8 mouse cellular contexts compared by ENCODE assay signal in the genomic region with DNA sequence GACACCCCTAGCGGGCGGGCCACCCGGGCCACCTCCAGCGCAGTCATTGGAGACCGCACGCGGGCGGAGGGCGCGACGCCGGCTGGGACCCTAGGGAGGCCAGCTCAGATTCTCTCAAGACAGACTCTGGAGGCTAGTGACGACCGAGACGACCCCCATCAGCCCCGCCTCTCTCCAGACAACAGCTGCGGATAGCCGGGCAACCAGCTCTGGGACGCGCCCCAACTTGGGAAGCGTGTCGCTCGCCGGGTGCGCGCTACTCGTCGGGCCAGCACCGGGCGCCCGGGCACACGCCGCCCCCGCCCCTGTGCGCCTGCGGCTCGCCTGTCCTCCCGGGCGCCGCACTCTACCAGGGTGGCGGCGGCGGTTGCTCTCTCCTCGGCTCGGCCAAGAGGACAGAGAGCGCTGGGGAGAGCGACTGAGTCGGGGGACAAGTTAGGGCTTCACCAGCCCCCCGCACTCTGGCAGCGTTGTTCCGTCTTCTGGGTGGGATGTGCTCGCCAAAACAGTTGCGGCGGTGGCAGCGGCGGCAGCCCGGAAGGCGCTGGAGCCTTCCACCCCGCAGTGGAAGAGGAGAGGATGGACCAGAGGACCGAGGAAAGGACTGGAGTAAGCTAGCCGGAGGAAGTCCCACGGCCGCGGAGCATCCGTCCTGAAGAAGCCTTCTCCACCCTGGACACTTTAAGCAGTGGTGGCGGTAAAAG. TPM values are rescaled to one million over a fixed set of nuclear protein-coding genes. Genes with fewer than 3 reads are reported as not detected.
DNase-seq lines count a peak whose midpoint lies in the region; ATAC-seq and TF ChIP-seq lines count a peak whose summit lies in the region.

No protein-coding gene starts in this region.

- ATAC-seq in embryonic facial prominence, embryonic 15.5 days (ENCODE audit: insufficient number of reproducible peaks, low FRiP score, low TSS enrichment, low read depth), result peak; percentile 87
- ATAC-seq in heart, embryonic 13.5 days (ENCODE audit: extremely low read depth, insufficient number of reproducible peaks, low FRiP score, low TSS enrichment), result no peak
- ATAC-seq in midbrain, postnatal 0 days (ENCODE audit: low FRiP score), result peak; percentile 83

- TF ChIP-seq CTCF in midbrain, postnatal 0 days (IDR thresholded peaks at IDR 0.05), result no peak

- H3K9ac ChIP-seq in embryonic facial prominence, embryonic 15.5 days, result peak overlapping the region; percentile 22; the same call in 1 of the 2 replicates
- peak overlapping the region; percentile 12 for H3K9ac ChIP-seq in heart, embryonic 13.5 days
- peak overlapping the region; percentile 61 for H3K9ac ChIP-seq in midbrain, postnatal 0 days (replicated peaks; ENCODE audit: low read length, poor library complexity, severe bottlenecking)

- DNase-seq in adrenal gland, postnatal 14 days, result peak; percentile 6
- no peak for DNase-seq in adrenal gland, adult 8-10 months
- peak; percentile 36 for DNase-seq in R1 (ENCODE audit: low read depth, low spot score)
- DNase-seq in left cerebral cortex, adult 8-10 months (ENCODE audit: low spot score in 2 of 2), result peak; percentile 18 to 32
- peak; percentile 70 for DNase-seq in midbrain, postnatal 0 days (ENCODE audit: low spot score)
- DNase-seq in c-Kit-positive CD71-positive TER-119-positive erythroid progenitor cells, embryonic 14.5 days (ENCODE audit: low spot score), result no peak

- H3K4me1 ChIP-seq in embryonic facial prominence, embryonic 15.5 days, result peaks cover 25% of the 10 kb centered on the region
- peaks cover 21% of the 10 kb centered on the region for H3K4me1 ChIP-seq in heart, embryonic 13.5 days
- no peaks in the 10 kb centered on the region for H3K4me1 ChIP-seq in midbrain, postnatal 0 days (ENCODE audit: insufficient read depth, low read length)

- no peak overlapping the region for H3K27ac ChIP-seq in embryonic facial prominence, embryonic 15.5 days (replicated peaks)
- no peak overlapping the region for H3K27ac ChIP-seq in heart, embryonic 13.5 days (replicated peaks)
- peak overlapping the region; percentile 47; the same call in 1 of the 2 replicates for H3K27ac ChIP-seq in midbrain, postnatal 0 days (ENCODE audit: low read depth, low read length)

- peak overlapping the region; percentile 58 for H3K4me3 ChIP-seq in embryonic facial prominence, embryonic 15.5 days (replicated peaks)
- peak overlapping the region; percentile 64 for H3K4me3 ChIP-seq in heart, embryonic 13.5 days
- peak overlapping the region; percentile 77 for H3K4me3 ChIP-seq in midbrain, postnatal 0 days (ENCODE audit: low read depth, low read length)

- peak overlapping the region; percentile 95 for H3K4me2 ChIP-seq in embryonic facial prominence, embryonic 15.5 days (replicated peaks)
- peak overlapping the region; percentile 95 for H3K4me2 ChIP-seq in heart, embryonic 13.5 days
- H3K4me2 ChIP-seq in midbrain, postnatal 0 days (ENCODE audit: low read depth, low read length, poor library complexity, severe bottlenecking), result peak overlapping the region; percentile 71

- H3K9me3 ChIP-seq in embryonic facial prominence, embryonic 15.5 days (replicated peaks), result no peaks in the 10 kb centered on the region
- H3K9me3 ChIP-seq in heart, embryonic 13.5 days, result no peaks in the 10 kb centered on the region
- H3K9me3 ChIP-seq in midbrain, postnatal 0 days (ENCODE audit: low read length), result no peaks in the 10 kb centered on the region

- WGBS in embryonic facial prominence, embryonic 15.5 days, result under 1% methylated on average over 65 of the region's 66 CpGs
- WGBS in heart, embryonic 13.5 days, result under 1% methylated on average over 63 of the region's 66 CpGs
- 0% methylated on average over 65 of the region's 66 CpGs for WGBS in midbrain, postnatal 0 days

- peaks cover 49% of the 10 kb centered on the region for H3K27me3 ChIP-seq in embryonic facial prominence, embryonic 15.5 days
- peaks cover 78% of the 10 kb centered on the region for H3K27me3 ChIP-seq in heart, embryonic 13.5 days (replicated peaks)
- H3K27me3 ChIP-seq in midbrain, postnatal 0 days (ENCODE audit: insufficient read depth, low read length), result 0 out of 2 replicates have a peak, but pooled peaks cover 4% of the 10 kb centered on the region

- no peaks in the 10 kb centered on the region for H3K36me3 ChIP-seq in embryonic facial prominence, embryonic 15.5 days
- H3K36me3 ChIP-seq in heart, embryonic 13.5 days, result no peaks in the 10 kb centered on the region
- no peaks in the 10 kb centered on the region for H3K36me3 ChIP-seq in midbrain, postnatal 0 days (ENCODE audit: insufficient read depth, low read length)

RNA-seq across cellular contexts. Expression of gene Trhde, which starts 0.5 kb away (rescaled TPM):
- 0.19 and 0.37 TPM in 2 replicates for total RNA-seq in adrenal gland, postnatal 14 days (2021)
- total RNA-seq in adrenal gland, adult 8-10 months (2022), result under 1 TPM; 0.17 to 0.62 (median 0.31) TPM
- 0.89 and 1.0 TPM in 2 replicates for polyA plus RNA-seq in embryonic facial prominence, embryonic 15.5 days (2015; fragmentation: Nextera tagmentation; extraction: Ambion mirVana)
- polyA plus RNA-seq in heart, embryonic 13.5 days (2015; fragmentation: Nextera tagmentation; extraction: Ambion mirVana), result not detected in 2 replicates
- 10 to 100 TPM; 24.5 to 28.3 (median 25.6) TPM for total RNA-seq in left cerebral cortex, adult 8-10 months (2022)
- total RNA-seq in midbrain, postnatal 0 days (2014; rRNA removed), result 22.6 and 23.1 TPM in 2 replicates
- polyA plus RNA-seq in midbrain, postnatal 0 days (2015; fragmentation: Nextera tagmentation; extraction: Ambion mirVana), result 4.7 and 5.5 TPM in 2 replicates

Comparison
In these comparisons a context has a peak if more than half of its experiments do, and no peak if none do; other contexts are left out.
1. DNase-seq: peak in adrenal gland, postnatal 14 days (single experiment), R1 (single experiment), left cerebral cortex, adult 8-10 months (2 of 2) and midbrain, postnatal 0 days (single experiment); none in adrenal gland, adult 8-10 months (single experiment) and c-Kit-positive CD71-positive TER-119-positive erythroid progenitor cells, embryonic 14.5 days (single experiment).
2. RNA of gene Trhde, which starts 0.5 kb away (total RNA-seq): 24.5 to 28.3 TPM in left cerebral cortex, adult 8-10 months and 22.6 to 23.1 TPM in midbrain, postnatal 0 days; 0.17 to 0.62 TPM in adrenal gland, adult 8-10 months and 0.19 to 0.37 TPM in adrenal gland, postnatal 14 days; every median in the first group is over 10 times any median in the second.
3. Peak in every context shown above with its lines, with median percentiles within 50 percentile points of each other: H3K4me2 ChIP-seq, H3K4me3 ChIP-seq and H3K9ac ChIP-seq.